Mouse (Mus musculus) kidney, adult 2 months (tissue): Measurements from ENCODE around the gene Emc3. TPM values are rescaled to one million over a fixed set of nuclear protein-coding genes. Genes with fewer than 3 reads are reported as not detected.

Experiments
- DNase-seq: peaks from one replicate; pipeline ENCODE4 v3.0.0; 2021
- H3K27ac ChIP-seq: fragments of 200-500 bp; 2 replicates; pipeline ENCODE4 v1.5.1; 2012; ENCODE audit warnings: low read depth, low read length, control low read depth, inconsistent platforms; ENCODE audit not compliant: insufficient read depth
- H3K27me3 ChIP-seq: fragments of 200-500 bp; replicated peaks from 2 replicates; pipeline ENCODE4 v1.6.1; 2012; ENCODE audit warnings: mild to moderate bottlenecking, moderate library complexity, low read length, inconsistent platforms; ENCODE audit not compliant: control insufficient read depth, insufficient read depth
- H3K36me3 ChIP-seq: fragments of 200-500 bp; 2 replicates; pipeline ENCODE4 v1.6.1; 2012; ENCODE audit warnings: mild to moderate bottlenecking, moderate library complexity, low read length, inconsistent platforms; ENCODE audit not compliant: control insufficient read depth, insufficient read depth
- H3K4me1 ChIP-seq: fragments of 200-500 bp; 2 replicates; pipeline ENCODE4 v1.6.1; 2011; ENCODE audit warnings: low read length; ENCODE audit not compliant: control insufficient read depth, insufficient read depth
- H3K4me3 ChIP-seq: fragments of 200-500 bp; 2 replicates; pipeline ENCODE4 v1.5.1; 2011; ENCODE audit warnings: mild to moderate bottlenecking, low read depth, low read length, control low read depth; ENCODE audit not compliant: insufficient read depth
- CTCF ChIP-seq: fragments of 200-500 bp; conservative IDR thresholded peaks from 2 replicates; pipeline ENCODE4 v1.5.1; 2011; ENCODE audit warnings: low read depth, mild to moderate bottlenecking, control low read depth, low read length, moderate library complexity, mixed read lengths; ENCODE audit not compliant: insufficient read depth, insufficient read length
- POLR2A ChIP-seq: fragments of 200-500 bp; IDR thresholded peaks from one replicate; pipeline ENCODE4 v1.6.1; 2011; ENCODE audit warnings: low read depth, low read length, control low read depth
- WGBS: fragments of 180-500 bp; shearing (Covaris S2); methylation state at CpG from one replicate; pipeline ENCODE4 v1.1.7; 2018; 5-methylcytosine and 5-hydroxymethylcytosine counted together
- polyA plus RNA-seq: library from polyadenylated mRNA; depleted of rRNA; stranded (reverse); fragments of >200 nt; gene quantifications from 2 replicates; pipeline ENCODE4 v1.2.3, GENCODE M21; 2012; rRNA removed

Emc3 gene
- polyA plus RNA-seq: 60.1 and 64.5 TPM in 2 replicates

DNA sequence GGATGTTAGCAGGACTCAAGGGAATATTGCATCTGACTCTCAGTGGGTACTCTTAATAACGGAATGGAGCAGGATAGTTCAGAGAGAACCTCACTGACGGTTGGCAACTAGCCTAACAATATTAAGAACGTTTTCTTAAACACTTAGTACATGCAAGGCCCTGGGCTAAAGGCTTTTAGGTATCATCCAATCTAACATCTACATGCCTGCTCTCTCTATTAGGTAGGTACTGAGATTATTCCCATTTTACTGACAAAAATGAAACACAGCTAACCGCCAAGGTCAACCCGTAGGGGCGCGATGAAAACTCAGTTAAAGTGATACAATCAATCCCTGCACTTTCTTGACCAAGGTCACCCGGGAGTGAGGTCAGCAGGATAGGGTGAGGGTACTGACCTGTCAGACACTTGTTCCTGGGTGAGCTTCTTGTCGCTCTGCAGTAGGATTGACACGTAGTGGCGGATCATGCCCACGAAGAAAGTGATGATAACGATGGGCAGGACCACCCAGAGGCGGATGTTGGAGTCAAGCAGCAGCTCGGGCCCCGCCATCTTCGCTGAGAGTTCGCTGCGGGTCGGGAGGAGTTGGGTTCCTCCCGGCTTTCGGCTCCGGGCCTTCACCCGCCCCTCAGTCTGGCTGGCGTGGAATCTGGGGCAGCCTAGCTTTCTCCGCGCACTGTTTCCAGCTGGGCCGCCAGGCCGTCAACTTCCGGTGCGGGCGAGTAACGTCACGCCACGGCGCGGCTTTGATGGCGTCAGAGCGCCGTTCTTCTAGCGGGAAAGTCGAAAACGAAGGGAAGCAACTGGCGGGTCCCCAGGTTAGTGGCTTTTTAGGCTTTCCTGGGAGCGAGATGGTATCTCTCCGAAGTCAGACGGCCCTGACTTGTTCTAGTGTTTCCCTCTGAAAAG, at the start of gene Emc3, which contains the start of gene Fancd2:
Gene Emc3, minus strand, starts transcription at position 721 of the 908 bp plus-strand sequence.
Gene Fancd2, plus strand, starts transcription at position 751 of the 908 bp plus-strand sequence.
- Histone ChIP-seq H3K27me3 (no peaks in the 10 kb centered on the region), H3K4me3 (peak within 1 kb of the TSS; percentile 99), H3K4me1 (peaks cover 8% of the 10 kb centered on the region; the same call in 1 of the 2 replicates), H3K36me3 (no peaks in the 10 kb centered on the region; the same call in 1 of the 2 replicates), H3K27ac (peak within 1 kb of the TSS; percentile 3; the same call in 1 of the 2 replicates)
- WGBS: under 1% methylated on average over 47 of the region's 47 CpGs
- peak; percentile 92 for DNase-seq
- TF ChIP-seq POLR2A: peak; percentile 26
- no peak for TF ChIP-seq CTCF

DNA sequence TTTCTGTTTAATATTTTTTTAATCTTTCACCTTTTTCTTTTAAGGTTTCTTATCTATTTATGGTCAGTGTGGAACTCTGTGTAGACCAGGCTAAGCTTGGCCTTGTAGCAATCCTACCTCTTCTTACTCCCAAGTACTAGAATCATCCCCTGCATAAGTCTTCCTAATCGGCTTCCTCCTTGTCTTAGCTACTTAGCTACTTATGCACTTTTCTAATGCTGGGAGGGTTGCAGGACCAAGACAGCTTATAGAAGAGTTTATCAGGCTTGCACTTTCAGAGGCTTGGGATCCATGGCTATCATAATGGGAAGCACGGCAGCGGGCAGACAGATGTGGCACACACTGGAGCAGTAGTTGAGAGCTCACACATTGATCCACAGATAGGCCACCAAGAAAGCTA, 47.9 kb upstream of the Emc3 start:
- Histone ChIP-seq H3K27ac (no peak overlapping the region), H3K4me3 (no peak overlapping the region), H3K36me3 (no peaks in the 10 kb centered on the region), H3K27me3 (no peaks in the 10 kb centered on the region), H3K4me1 (no peaks in the 10 kb centered on the region)
- 97% methylated on average over 3 of the region's 3 CpGs for WGBS
- TF ChIP-seq CTCF (no peak), POLR2A (no peak)
- no peak for DNase-seq

DNA sequence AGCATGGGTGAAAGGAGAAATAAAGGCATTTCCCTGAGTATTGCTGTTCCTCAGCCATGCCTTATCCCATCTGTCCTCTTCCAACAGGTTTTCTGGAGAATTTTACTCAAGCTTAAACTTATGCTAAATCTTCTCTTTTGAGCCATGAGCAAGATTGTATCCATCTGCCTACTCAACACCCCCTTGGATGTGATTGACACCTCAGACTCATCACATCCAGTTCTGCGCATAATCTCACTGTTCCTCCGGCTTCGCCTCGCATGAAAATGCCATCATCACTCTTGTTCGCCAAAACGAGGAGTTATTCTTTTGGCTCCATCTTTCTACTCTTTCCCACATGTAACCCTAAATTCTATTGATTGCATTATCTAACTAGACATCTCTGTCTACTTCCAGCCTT, 44.6 kb upstream of the Emc3 start:
- no peaks in the 10 kb centered on the region for H3K36me3 ChIP-seq
- no peak overlapping the region for H3K4me3 ChIP-seq
- 98% methylated on average over 6 of the region's 6 CpGs for WGBS
- no peaks in the 10 kb centered on the region for H3K27me3 ChIP-seq
- TF ChIP-seq POLR2A (no peak), CTCF (no peak)
- no peak overlapping the region for H3K27ac ChIP-seq
- DNase-seq: no peak
- no peaks in the 10 kb centered on the region for H3K4me1 ChIP-seq

DNA sequence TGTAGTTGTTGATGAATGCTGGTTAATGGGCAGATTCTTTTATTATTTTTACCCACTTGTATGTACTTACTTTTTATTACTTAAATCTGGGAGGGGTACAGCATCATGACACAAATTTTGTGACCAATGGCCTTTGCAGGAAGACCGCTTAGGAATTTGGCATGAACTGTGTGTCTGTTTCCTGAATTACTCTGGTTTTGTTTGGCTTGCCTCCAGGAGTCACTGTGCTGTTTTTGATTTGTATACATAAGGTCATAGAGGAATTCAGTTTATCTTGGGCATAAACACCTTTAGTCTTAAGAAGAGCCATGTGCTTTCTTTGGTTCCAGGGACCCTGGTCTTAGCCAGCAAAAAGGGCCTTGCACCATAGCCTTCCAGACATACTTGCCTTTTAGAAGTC, 33.1 kb upstream of the Emc3 start:
- TF ChIP-seq POLR2A: no peak
- TF ChIP-seq CTCF: no peak
- peak; percentile 41 for DNase-seq
- Histone ChIP-seq H3K36me3 (no peaks in the 10 kb centered on the region), H3K4me1 (no peaks in the 10 kb centered on the region), H3K4me3 (no peak overlapping the region), H3K27ac (no peak overlapping the region), H3K27me3 (no peaks in the 10 kb centered on the region)
- WGBS: 57% methylated on average over 1 of the region's 1 CpGs

DNA sequence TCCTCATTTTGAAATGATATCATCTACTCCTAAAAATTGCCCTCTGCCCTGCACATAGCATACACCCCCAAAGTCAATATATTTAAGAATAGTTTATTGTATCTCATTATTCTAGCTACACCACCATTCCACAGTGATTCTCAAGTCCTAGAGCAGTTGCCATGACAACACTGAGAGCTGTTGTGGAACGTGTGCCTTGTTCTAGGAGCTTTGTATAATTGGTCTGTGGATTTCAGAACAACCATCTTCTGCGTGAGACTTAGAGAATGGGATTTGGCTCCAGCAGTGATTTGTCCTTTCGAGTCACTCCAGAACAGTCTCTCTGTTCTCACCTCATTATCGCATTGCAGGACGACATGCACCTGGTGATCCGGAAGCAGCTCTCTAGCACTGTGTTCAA, 28.3 kb upstream of the Emc3 start:
- Histone ChIP-seq H3K4me1 (no peaks in the 10 kb centered on the region), H3K4me3 (no peak overlapping the region), H3K36me3 (no peaks in the 10 kb centered on the region), H3K27me3 (no peaks in the 10 kb centered on the region), H3K27ac (no peak overlapping the region)
- DNase-seq: no peak
- 93% methylated on average over 6 of the region's 6 CpGs for WGBS
- TF ChIP-seq POLR2A (no peak), CTCF (no peak)

DNA sequence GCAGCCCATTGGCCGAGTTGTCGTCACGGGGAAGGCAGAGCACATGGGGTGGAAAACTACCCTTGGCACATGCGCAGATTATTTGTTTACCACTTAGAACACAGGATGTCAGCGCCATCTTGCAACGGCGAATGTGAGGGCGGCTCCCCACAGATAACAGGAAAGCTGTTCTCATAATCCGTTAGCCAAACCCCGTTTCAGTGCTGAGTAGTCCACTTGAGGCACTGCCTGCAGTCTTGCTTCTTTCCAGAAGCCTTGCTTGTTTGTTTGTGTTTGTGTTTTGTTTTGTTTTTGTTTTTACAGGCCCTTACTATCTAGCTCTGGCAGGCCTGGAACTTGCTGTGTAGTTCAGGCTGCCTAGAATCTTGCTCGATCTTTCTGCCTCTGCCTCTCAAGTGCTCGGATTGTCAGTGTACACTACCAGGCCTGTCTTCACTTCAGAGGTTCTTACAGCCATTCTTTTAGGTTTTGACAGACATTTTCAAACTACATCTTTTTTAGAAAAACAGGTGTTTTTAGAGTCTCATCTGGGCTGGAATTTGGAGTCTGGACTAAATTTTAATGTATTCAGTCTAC, 12.5 kb upstream of the Emc3 start:
- Histone ChIP-seq H3K27ac (no peak overlapping the region), H3K4me1 (no peaks in the 10 kb centered on the region), H3K4me3 (no peak overlapping the region), H3K27me3 (no peaks in the 10 kb centered on the region), H3K36me3 (no peaks in the 10 kb centered on the region)
- TF ChIP-seq POLR2A (no peak), CTCF (no peak)
- WGBS: 93% methylated on average over 9 of the region's 12 CpGs
- DNase-seq: no peak

DNA sequence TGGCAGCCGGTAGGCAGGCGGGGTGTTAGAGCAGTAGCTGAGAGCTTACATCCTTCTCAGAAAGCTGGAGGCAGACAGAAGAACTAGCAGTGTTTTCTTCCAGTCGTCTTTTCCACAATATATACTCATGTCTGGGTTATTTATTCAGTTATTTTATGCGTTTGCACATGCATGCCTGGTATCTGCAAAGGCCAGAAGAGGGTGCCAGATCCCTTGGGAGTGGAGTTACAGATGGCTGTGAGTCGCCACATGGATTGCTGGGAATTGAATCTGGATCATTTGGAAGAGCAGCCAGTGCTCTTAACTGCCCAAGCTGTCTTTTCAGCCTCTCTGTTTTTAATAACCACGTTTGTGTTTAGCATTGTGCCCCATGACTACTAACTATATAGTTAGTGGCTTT, 10.2 kb upstream of the Emc3 start:
- peak; percentile 5 for DNase-seq
- TF ChIP-seq POLR2A (no peak), CTCF (no peak; the same call in 1 of the 2 replicates)
- no peaks in the 10 kb centered on the region for H3K4me1 ChIP-seq
- no peak overlapping the region for H3K4me3 ChIP-seq
- H3K36me3 ChIP-seq: no peaks in the 10 kb centered on the region
- 87% methylated on average over 6 of the region's 6 CpGs for WGBS
- no peak overlapping the region for H3K27ac ChIP-seq
- no peaks in the 10 kb centered on the region for H3K27me3 ChIP-seq
